Mouse (Mus musculus) C2C12 (cell line): ENCODE measurements at regions not wholly inside any gene's neighbourhood (a gene's known extent, or its start where the extent isn't known, plus 50 kb on each side); places are given as distances from the start of the nearest gene placed in this dataset.

Source experiments
- H3K27me3 ChIP-seq: one replicate; pipeline ENCODE4 v1.6.1; 2011; ENCODE audit not compliant: control insufficient read depth, insufficient read depth, insufficient read length
- H3K36me3 ChIP-seq: one replicate; pipeline ENCODE4 v1.6.1; 2011; ENCODE audit not compliant: control insufficient read depth, insufficient read depth
- H3K4me3 ChIP-seq: one replicate; pipeline ENCODE4 v1.5.1; 2011; ENCODE audit warnings: mild to moderate bottlenecking, control low read depth; ENCODE audit not compliant: poor library complexity, insufficient read depth, severe bottlenecking
- H3K79me2 ChIP-seq: one replicate; pipeline ENCODE4 v1.6.1; 2011; ENCODE audit not compliant: control insufficient read depth, insufficient read depth
- H3K79me3 ChIP-seq: one replicate; pipeline ENCODE4 v1.6.1; 2011; ENCODE audit warnings: low read depth, control low read depth
- H3ac ChIP-seq: one replicate; pipeline ENCODE3; 2011; ENCODE audit warnings: low read depth; ENCODE audit not compliant: control insufficient read depth, insufficient read length
- CEBPB ChIP-seq: IDR thresholded peaks from one replicate; pipeline ENCODE4 v1.6.1; 2011; ENCODE audit warnings: low read depth, mild to moderate bottlenecking, control low read depth, moderate library complexity
- CTCF ChIP-seq: IDR thresholded peaks from one replicate; pipeline ENCODE4 v1.5.1; 2011; ENCODE audit not compliant: control insufficient read depth, insufficient read depth, insufficient read length
- FOSL1 ChIP-seq: IDR thresholded peaks from one replicate; pipeline ENCODE4 v1.8.0; 2011; ENCODE audit warnings: mild to moderate bottlenecking, low read length; ENCODE audit not compliant: poor library complexity, insufficient read depth, severe bottlenecking
- MAX ChIP-seq: IDR thresholded peaks from one replicate; pipeline ENCODE4 v1.6.1; 2011; ENCODE audit warnings: mild to moderate bottlenecking, control low read depth
- MYOD1 ChIP-seq: IDR thresholded peaks from one replicate; pipeline ENCODE4 v1.6.1; 2011; ENCODE audit warnings: low read depth; ENCODE audit not compliant: control insufficient read depth, insufficient read length
- MYOG ChIP-seq: IDR thresholded peaks from one replicate; pipeline ENCODE4 v1.6.1; 2011; ENCODE audit not compliant: control insufficient read depth, insufficient read length; ENCODE audit errors: extremely low read depth
- USF1 ChIP-seq: IDR thresholded peaks from one replicate; pipeline ENCODE4 v1.6.1; 2011; ENCODE audit warnings: low read depth, mild to moderate bottlenecking, control low read depth, moderate library complexity

GRCm38 (mm10) chr3:147197215-147197614 is 345.0 kb downstream of the Ttll7 start:
- no peak overlapping the region for H3ac ChIP-seq
- H3K36me3 ChIP-seq: no peaks in the 10 kb centered on the region
- H3K27me3 ChIP-seq: no peaks in the 10 kb centered on the region
- no peaks in the 10 kb centered on the region for H3K79me3 ChIP-seq
- no peak overlapping the region for H3K4me3 ChIP-seq
- H3K79me2 ChIP-seq: no peaks in the 10 kb centered on the region
- no peak for TF ChIP-seq MAX
- TF ChIP-seq FOSL1: no peak
- no peak for TF ChIP-seq MYOD1
- no peak for TF ChIP-seq CEBPB
- no peak for TF ChIP-seq CTCF
- no peak for TF ChIP-seq USF1
- no peak for TF ChIP-seq MYOG

- TF ChIP-seq MYOD1: no peak
- no peak for TF ChIP-seq CEBPB
- TF ChIP-seq CTCF: no peak
- TF ChIP-seq MYOG: no peak
- no peak for TF ChIP-seq MAX
- TF ChIP-seq USF1: no peak
- TF ChIP-seq FOSL1: no peak
- Histone ChIP-seq H3K79me2 (no peaks in the 10 kb centered on the region), H3K79me3 (no peaks in the 10 kb centered on the region), H3K4me3 (no peak overlapping the region), H3ac (no peak overlapping the region), H3K36me3 (no peaks in the 10 kb centered on the region), H3K27me3 (no peaks in the 10 kb centered on the region)
Measured at GRCm38 (mm10) chr3:147211127-147211940, 359.2 kb downstream of the Ttll7 start.

GRCm38 (mm10) chr3:147228663-147229062 is 376.5 kb downstream of the Ttll7 start:
- no peaks in the 10 kb centered on the region for H3K79me3 ChIP-seq
- H3ac ChIP-seq: no peak overlapping the region
- no peak overlapping the region for H3K4me3 ChIP-seq
- TF ChIP-seq CTCF: no peak
- no peak for TF ChIP-seq MYOD1
- no peak for TF ChIP-seq USF1
- TF ChIP-seq MYOG: no peak
- no peak for TF ChIP-seq FOSL1
- no peak for TF ChIP-seq CEBPB
- no peak for TF ChIP-seq MAX
- H3K27me3 ChIP-seq: no peaks in the 10 kb centered on the region
- no peaks in the 10 kb centered on the region for H3K79me2 ChIP-seq
- H3K36me3 ChIP-seq: no peaks in the 10 kb centered on the region

- H3K79me2 ChIP-seq: no peaks in the 10 kb centered on the region
Measured at GRCm38 (mm10) chr3:147230594-147230993, 378.4 kb downstream of the Ttll7 start.

GRCm38 (mm10) chr3:147238398-147238797 is 386.2 kb downstream of the Ttll7 start:
- Histone ChIP-seq H3K36me3 (no peaks in the 10 kb centered on the region), H3K79me3 (no peaks in the 10 kb centered on the region), H3ac (no peak overlapping the region), H3K4me3 (no peak overlapping the region), H3K27me3 (no peaks in the 10 kb centered on the region), H3K79me2 (no peaks in the 10 kb centered on the region)
- TF ChIP-seq FOSL1: no peak
- no peak for TF ChIP-seq MYOG
- TF ChIP-seq MYOD1: no peak
- TF ChIP-seq CEBPB: no peak
- no peak for TF ChIP-seq MAX
- TF ChIP-seq USF1: no peak
- no peak for TF ChIP-seq CTCF

More at GRCm38 (mm10) chr3:147230594-147230993, 378.4 kb downstream of the Ttll7 start:
- no peak overlapping the region for H3K4me3 ChIP-seq
- no peak for TF ChIP-seq FOSL1
- no peak for TF ChIP-seq MYOD1
- no peak for TF ChIP-seq CTCF
- TF ChIP-seq MAX: no peak
- no peak for TF ChIP-seq USF1
- TF ChIP-seq MYOG: no peak
- TF ChIP-seq CEBPB: no peak
- no peaks in the 10 kb centered on the region for H3K79me3 ChIP-seq
- H3K36me3 ChIP-seq: no peaks in the 10 kb centered on the region
- H3ac ChIP-seq: no peak overlapping the region
- no peaks in the 10 kb centered on the region for H3K27me3 ChIP-seq

- no peak overlapping the region for H3ac ChIP-seq
- no peaks in the 10 kb centered on the region for H3K79me3 ChIP-seq
- no peaks in the 10 kb centered on the region for H3K36me3 ChIP-seq
- no peaks in the 10 kb centered on the region for H3K27me3 ChIP-seq
- H3K79me2 ChIP-seq: no peaks in the 10 kb centered on the region
- TF ChIP-seq MAX (no peak), MYOG (no peak), FOSL1 (no peak), CEBPB (no peak), USF1 (no peak), MYOD1 (no peak), CTCF (no peak)
- H3K4me3 ChIP-seq: no peak overlapping the region
Measured at GRCm38 (mm10) chr3:147240651-147241050, 388.5 kb downstream of the Ttll7 start.
